Mouse (Mus musculus) megakaryocyte, embryonic 14.5 days (primary cell): Measurements from ENCODE around the gene Brms1.

Source experiments
- FLI1 ChIP-seq: IDR thresholded peaks from 2 replicates; pipeline ENCODE4 v1.6.1; 2012; ENCODE audit warnings: low read length, inconsistent platforms, mixed read lengths
- GATA1 ChIP-seq: IDR thresholded peaks from 3 replicates; pipeline ENCODE4 v1.6.1; 2012; ENCODE audit warnings: mixed read lengths, low read length, inconsistent platforms, borderline replicate concordance

DNA sequence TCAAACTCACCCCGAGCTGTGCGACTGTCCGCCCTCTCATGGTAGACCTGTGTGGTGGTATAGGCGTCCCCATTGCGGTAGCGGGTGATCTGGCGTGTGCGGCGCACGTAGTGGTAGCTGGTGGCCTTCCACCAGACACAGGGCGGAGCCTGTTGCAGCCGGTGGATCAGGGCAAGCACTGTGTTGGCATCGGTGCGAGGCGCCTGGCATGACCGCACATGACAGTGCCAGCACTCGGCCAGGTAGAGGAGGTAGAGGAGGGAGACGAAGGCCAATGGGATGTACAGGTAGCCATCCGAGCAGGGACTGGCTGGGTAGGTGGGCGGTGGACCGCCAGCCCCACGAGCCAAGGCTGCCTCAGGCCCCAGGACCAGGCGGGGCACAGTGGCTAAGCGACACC lies 41.4 kb downstream of the Brms1 start:
- TF ChIP-seq GATA1 (no peak), FLI1 (no peak)
